Mouse (Mus musculus) limb, embryonic 13.5 days (tissue): ENCODE measurements around the gene Pde11a. TPM values are rescaled to one million over a fixed set of nuclear protein-coding genes. Genes with fewer than 3 reads are reported as not detected.

Experiments used
- ATAC-seq: fragments of 200-750 bp; cut with Nextera tagmentation; 2 replicates; pipeline ENCODE4 v1.8.0; 2017; ENCODE audit warnings: low read depth, moderate number of reproducible peaks, moderate TSS enrichment; ENCODE audit not compliant: low FRiP score
- H3K27ac ChIP-seq: fragments of 300-500 bp; sonication (generic); 2 replicates; pipeline ENCODE4 v1.5.1; 2015; ENCODE audit warnings: inconsistent platforms, mild to moderate bottlenecking, moderate library complexity
- H3K27me3 ChIP-seq: fragments of 300-500 bp; sonication (generic); 2 replicates; pipeline ENCODE4 v1.6.1; 2015; ENCODE audit warnings: mild to moderate bottlenecking, inconsistent platforms
- H3K36me3 ChIP-seq: fragments of 300-500 bp; sonication (generic); 2 replicates; pipeline ENCODE4 v1.6.1; 2015; ENCODE audit warnings: inconsistent platforms, mild to moderate bottlenecking, moderate library complexity
- H3K4me1 ChIP-seq: fragments of 300-500 bp; sonication (generic); 2 replicates; pipeline ENCODE4 v1.6.1; 2015; ENCODE audit warnings: inconsistent platforms
- H3K4me2 ChIP-seq: fragments of 300-500 bp; sonication (generic); replicated peaks from 2 replicates; pipeline ENCODE4 v1.6.1; 2015; ENCODE audit warnings: inconsistent platforms, mild to moderate bottlenecking, moderate library complexity
- H3K4me3 ChIP-seq: fragments of 300-500 bp; sonication (generic); 2 replicates; pipeline ENCODE4 v1.5.1; 2015; ENCODE audit warnings: moderate library complexity, mild to moderate bottlenecking, inconsistent platforms
- H3K9ac ChIP-seq: fragments of 300-500 bp; sonication (generic); 2 replicates; pipeline ENCODE4 v1.6.1; 2015; ENCODE audit warnings: mild to moderate bottlenecking, inconsistent platforms
- H3K9me3 ChIP-seq: fragments of 300-500 bp; sonication (generic); 2 replicates; pipeline ENCODE4 v1.6.1; 2016; ENCODE audit warnings: inconsistent platforms
- WGBS: fragments of 180-500 bp; shearing (Covaris S2); methylation state at CpG from one replicate; pipeline ENCODE4 v1.1.7; 2015; 5-methylcytosine and 5-hydroxymethylcytosine counted together
- polyA plus RNA-seq: library from polyadenylated mRNA; unstranded; fragments of >200 nt; fragmentation: Nextera tagmentation; extraction: Ambion mirVana; gene quantifications from 2 replicates; pipeline ENCODE4 v1.2.1, GENCODE M21; 2015

Pde11a gene
- 0.50 and 0.65 TPM in 2 replicates for polyA plus RNA-seq

- no peaks in the 10 kb centered on the region for H3K36me3 ChIP-seq
- H3K9me3 ChIP-seq: no peaks in the 10 kb centered on the region
- peaks cover 41% of the 10 kb centered on the region for H3K27me3 ChIP-seq
- H3K4me2 ChIP-seq: peak within 1 kb of the TSS; percentile 93
- H3K4me3 ChIP-seq: peak within 1 kb of the TSS; percentile 51
- 15% methylated on average over 39 of the region's 41 CpGs for WGBS
- no peak within 1 kb of the TSS for H3K27ac ChIP-seq
- no peak; the same call in 1 of the 2 replicates for ATAC-seq
- H3K9ac ChIP-seq: peak within 1 kb of the TSS; percentile 59
- peaks cover 10% of the 10 kb centered on the region for H3K4me1 ChIP-seq
Observed at GRCm38 (mm10) chr2:76338215-76339156, at the start of gene Pde11a. Gene Pde11a (minus strand): TSS chr2:76338774.

- Histone ChIP-seq H3K9ac (no peak overlapping the region), H3K9me3 (no peaks in the 10 kb centered on the region), H3K4me3 (no peak overlapping the region), H3K4me2 (no peak overlapping the region), H3K27me3 (no peaks in the 10 kb centered on the region), H3K36me3 (peaks cover 33% of the 10 kb centered on the region), H3K27ac (no peak overlapping the region), H3K4me1 (no peaks in the 10 kb centered on the region)
- no peak for ATAC-seq
Observed at GRCm38 (mm10) chr2:76386531-76386930, 48.0 kb upstream of the Pde11a start.

GRCm38 (mm10) chr2:76378646-76379045, 40.1 kb upstream of the Pde11a start:
- no peak for ATAC-seq
- Histone ChIP-seq H3K4me2 (no peak overlapping the region), H3K27me3 (no peaks in the 10 kb centered on the region), H3K9me3 (no peaks in the 10 kb centered on the region), H3K9ac (no peak overlapping the region), H3K36me3 (peaks cover 77% of the 10 kb centered on the region), H3K4me1 (no peaks in the 10 kb centered on the region), H3K27ac (no peak overlapping the region), H3K4me3 (no peak overlapping the region)
- WGBS: 93% methylated on average over 19 of the region's 19 CpGs

GRCm38 (mm10) chr2:76374544-76375206, 36.1 kb upstream of the Pde11a start:
- WGBS: 92% methylated on average over 6 of the region's 6 CpGs
- H3K9ac ChIP-seq: no peak overlapping the region
- peaks cover 64% of the 10 kb centered on the region for H3K36me3 ChIP-seq
- H3K27ac ChIP-seq: no peak overlapping the region
- H3K4me3 ChIP-seq: no peak overlapping the region
- ATAC-seq: no peak
- peaks cover 12% of the 10 kb centered on the region for H3K4me1 ChIP-seq
- no peak overlapping the region for H3K4me2 ChIP-seq
- H3K27me3 ChIP-seq: no peaks in the 10 kb centered on the region
- no peaks in the 10 kb centered on the region for H3K9me3 ChIP-seq

- no peaks in the 10 kb centered on the region for H3K9me3 ChIP-seq
- H3K4me2 ChIP-seq: no peak overlapping the region
- H3K4me1 ChIP-seq: peaks cover 12% of the 10 kb centered on the region
- H3K4me3 ChIP-seq: no peak overlapping the region
- H3K27me3 ChIP-seq: no peaks in the 10 kb centered on the region
- H3K9ac ChIP-seq: no peak overlapping the region
- H3K36me3 ChIP-seq: peaks cover 41% of the 10 kb centered on the region
- WGBS: 87% methylated on average over 4 of the region's 4 CpGs
- H3K27ac ChIP-seq: no peak overlapping the region
- ATAC-seq: no peak
Observed at GRCm38 (mm10) chr2:76372244-76372643, 33.7 kb upstream of the Pde11a start.

GRCm38 (mm10) chr2:76370656-76370922, 32.0 kb upstream of the Pde11a start:
- peak overlapping the region; percentile 95 for H3K4me3 ChIP-seq
- H3K36me3 ChIP-seq: peaks cover 32% of the 10 kb centered on the region
- ATAC-seq: no peak
- peaks cover 12% of the 10 kb centered on the region for H3K4me1 ChIP-seq
- H3K27me3 ChIP-seq: no peaks in the 10 kb centered on the region
- no peak overlapping the region for H3K27ac ChIP-seq
- H3K9me3 ChIP-seq: no peaks in the 10 kb centered on the region
- 4% methylated on average over 7 of the region's 7 CpGs for WGBS
- peak overlapping the region; percentile 86 for H3K9ac ChIP-seq
- peak overlapping the region; percentile 93 for H3K4me2 ChIP-seq

- 0 out of 2 replicates have a peak within 1 kb of the TSS, but pooled peaks have one; percentile 28 for H3K27ac ChIP-seq
- H3K9me3 ChIP-seq: no peaks in the 10 kb centered on the region
- H3K36me3 ChIP-seq: peaks cover 28% of the 10 kb centered on the region
- peak within 1 kb of the TSS; percentile 95 for H3K4me3 ChIP-seq
- ATAC-seq: peak; percentile 87
- no peaks in the 10 kb centered on the region for H3K27me3 ChIP-seq
- H3K4me1 ChIP-seq: peaks cover 12% of the 10 kb centered on the region
- WGBS: under 1% methylated on average over 61 of the region's 61 CpGs
- peak within 1 kb of the TSS; percentile 93 for H3K4me2 ChIP-seq
- peak within 1 kb of the TSS; percentile 86 for H3K9ac ChIP-seq
Observed at GRCm38 (mm10) chr2:76369821-76370655, 31.5 kb upstream of the Pde11a start, which contains the start of gene Rbm45. Gene Rbm45 (plus strand): TSS chr2:76369984.

- H3K4me2 ChIP-seq: no peak overlapping the region
- H3K27me3 ChIP-seq: no peaks in the 10 kb centered on the region
- H3K27ac ChIP-seq: no peak overlapping the region
- peaks cover 12% of the 10 kb centered on the region for H3K4me1 ChIP-seq
- H3K9ac ChIP-seq: no peak overlapping the region
- H3K36me3 ChIP-seq: peaks cover 22% of the 10 kb centered on the region
- ATAC-seq: no peak
- H3K4me3 ChIP-seq: no peak overlapping the region
- 69% methylated on average over 13 of the region's 13 CpGs for WGBS
- H3K9me3 ChIP-seq: no peaks in the 10 kb centered on the region
Observed at GRCm38 (mm10) chr2:76368861-76369660, 30.5 kb upstream of the Pde11a start.

GRCm38 (mm10) chr2:76367188-76367922, 28.8 kb upstream of the Pde11a start:
- H3K36me3 ChIP-seq: peaks cover 9% of the 10 kb centered on the region
- ATAC-seq: no peak
- no peak overlapping the region for H3K4me3 ChIP-seq
- H3K4me1 ChIP-seq: peaks cover 12% of the 10 kb centered on the region
- H3K9me3 ChIP-seq: no peaks in the 10 kb centered on the region
- WGBS: 21% methylated on average over 9 of the region's 9 CpGs
- no peak overlapping the region for H3K4me2 ChIP-seq
- H3K9ac ChIP-seq: no peak overlapping the region
- H3K27me3 ChIP-seq: no peaks in the 10 kb centered on the region
- H3K27ac ChIP-seq: no peak overlapping the region

GRCm38 (mm10) chr2:76365811-76366210, 27.2 kb upstream of the Pde11a start:
- no peak overlapping the region for H3K4me3 ChIP-seq
- H3K36me3 ChIP-seq: no peaks in the 10 kb centered on the region
- H3K9ac ChIP-seq: no peak overlapping the region
- ATAC-seq: no peak
- no peak overlapping the region for H3K27ac ChIP-seq
- WGBS: 62% methylated on average over 4 of the region's 4 CpGs
- H3K9me3 ChIP-seq: no peaks in the 10 kb centered on the region
- H3K4me2 ChIP-seq: no peak overlapping the region
- H3K27me3 ChIP-seq: no peaks in the 10 kb centered on the region
- peaks cover 4% of the 10 kb centered on the region for H3K4me1 ChIP-seq

GRCm38 (mm10) chr2:76362111-76362510, 23.5 kb upstream of the Pde11a start:
- Histone ChIP-seq H3K4me3 (no peak overlapping the region), H3K27ac (no peak overlapping the region), H3K9ac (no peak overlapping the region), H3K36me3 (no peaks in the 10 kb centered on the region), H3K4me2 (no peak overlapping the region), H3K9me3 (no peaks in the 10 kb centered on the region), H3K27me3 (no peaks in the 10 kb centered on the region), H3K4me1 (no peaks in the 10 kb centered on the region)
- no peak for ATAC-seq
- 36% methylated on average over 2 of the region's 2 CpGs for WGBS
